ENCODE assay signal across 9 mouse cellular contexts in genomic region chr6:38753729-38754128, GRCm38 (mm10).
DNase-seq lines count a peak whose midpoint lies in the region; ATAC-seq lines count a peak whose summit lies in the region.
"Had no signal": no experiment of that assay in that cellular context is flagged by ENCODE, and none has a peak within 500 bp of the region (broad histone marks: within the 10 kb centered on the region; RNA-seq: fewer than 3 reads in every experiment).

No protein-coding gene starts in this region.

- H3K4me3 ChIP-seq in kidney, embryonic 14.5 days (ENCODE audit: low read length): no peak overlapping the region
- H3K4me3 ChIP-seq in heart, embryonic 15.5 days: no peak overlapping the region
- H3K4me3 ChIP-seq: megakaryocyte, embryonic 14.5 days had no signal

- no peak overlapping the region for H3K4me2 ChIP-seq in kidney, embryonic 14.5 days (replicated peaks; ENCODE audit: low read depth, low read length)
- H3K4me2 ChIP-seq in heart, embryonic 15.5 days: no peak overlapping the region

- H3K4me1 ChIP-seq in kidney, embryonic 14.5 days (ENCODE audit: control insufficient read depth, insufficient read depth, low read length): no peaks in the 10 kb centered on the region
- peaks cover 40% of the 10 kb centered on the region for H3K4me1 ChIP-seq in heart, embryonic 15.5 days (replicated peaks)

- no peak for ATAC-seq in kidney, embryonic 14.5 days (ENCODE audit: low FRiP score, low TSS enrichment)
- peak; percentile 74 for ATAC-seq in heart, embryonic 15.5 days (replicated peaks; ENCODE audit: insufficient number of reproducible peaks, insufficient read depth, low FRiP score, low read depth)
- no peak for ATAC-seq in megakaryocyte progenitor cell, adult 5-6 weeks (replicated peaks; ENCODE audit: poor library complexity)

- 84% methylated on average over 2 of the region's 2 CpGs for WGBS in kidney, embryonic 14.5 days
- 51% methylated on average over 2 of the region's 2 CpGs for WGBS in heart, embryonic 15.5 days

- H3K36me3 ChIP-seq in kidney, embryonic 14.5 days (ENCODE audit: control insufficient read depth, insufficient read depth, low read length): no peaks in the 10 kb centered on the region; the same call in 1 of the 2 replicates
- no peaks in the 10 kb centered on the region for H3K36me3 ChIP-seq in heart, embryonic 15.5 days

- no peaks in the 10 kb centered on the region for H3K9me3 ChIP-seq in kidney, embryonic 14.5 days (ENCODE audit: control insufficient read depth, low read length)
- H3K9me3 ChIP-seq in heart, embryonic 15.5 days (replicated peaks): no peaks in the 10 kb centered on the region
- H3K9me3 ChIP-seq: megakaryocyte, embryonic 14.5 days had no signal

- no peak overlapping the region for H3K9ac ChIP-seq in kidney, embryonic 14.5 days (ENCODE audit: low read depth, low read length)
- H3K9ac ChIP-seq in heart, embryonic 15.5 days: no peak overlapping the region

- no peaks in the 10 kb centered on the region for H3K27me3 ChIP-seq in kidney, embryonic 14.5 days (ENCODE audit: control insufficient read depth, insufficient read depth, low read length)
- H3K27me3 ChIP-seq in heart, embryonic 15.5 days: no peaks in the 10 kb centered on the region
- H3K27me3 ChIP-seq: megakaryocyte, embryonic 14.5 days had no signal

- no peak overlapping the region for H3K27ac ChIP-seq in kidney, embryonic 14.5 days (ENCODE audit: low read depth, low read length)
- H3K27ac ChIP-seq in heart, embryonic 15.5 days: peak overlapping the region; percentile 69

- peak; percentile 81 for DNase-seq in kidney, adult 11 months
- peak; percentile 89 for DNase-seq in adrenal gland, adult 2 months
- DNase-seq in kidney, postnatal 25 days: peak; percentile 77 to 90
- no peak for DNase-seq in layer of hippocampus, adult 8-10 months (ENCODE audit: low spot score in 2 of 2)
- no peak for DNase-seq in right cerebral cortex, postnatal 36 days (ENCODE audit: low spot score in 2 of 2)

Comparison
In these comparisons a context has a peak if more than half of its experiments do, and no peak if none do; other contexts are left out.
1. DNase-seq: peak in kidney, adult 11 months (single experiment), adrenal gland, adult 2 months (single experiment) and kidney, postnatal 25 days (2 of 2); none in layer of hippocampus, adult 8-10 months (0 of 2) and right cerebral cortex, postnatal 36 days (0 of 2).